Mouse (Mus musculus) C2C12 (cell line): ENCODE measurements around the gene Pdzd7. TPM values are rescaled to one million over a fixed set of nuclear protein-coding genes. Genes with fewer than 3 reads are reported as not detected.

Experiments
- H3K27me3 ChIP-seq: one replicate; pipeline ENCODE4 v1.6.1; 2011; ENCODE audit not compliant: control insufficient read depth, insufficient read depth, insufficient read length
- H3K36me3 ChIP-seq: one replicate; pipeline ENCODE4 v1.6.1; 2011; ENCODE audit not compliant: control insufficient read depth, insufficient read depth
- H3K4me3 ChIP-seq: one replicate; pipeline ENCODE4 v1.5.1; 2011; ENCODE audit warnings: mild to moderate bottlenecking, control low read depth; ENCODE audit not compliant: poor library complexity, insufficient read depth, severe bottlenecking
- H3K79me2 ChIP-seq: one replicate; pipeline ENCODE4 v1.6.1; 2011; ENCODE audit not compliant: control insufficient read depth, insufficient read depth
- H3K79me3 ChIP-seq: one replicate; pipeline ENCODE4 v1.6.1; 2011; ENCODE audit warnings: low read depth, control low read depth
- H3ac ChIP-seq: one replicate; pipeline ENCODE3; 2011; ENCODE audit warnings: low read depth; ENCODE audit not compliant: control insufficient read depth, insufficient read length
- CEBPB ChIP-seq: IDR thresholded peaks from one replicate; pipeline ENCODE4 v1.6.1; 2011; ENCODE audit warnings: low read depth, mild to moderate bottlenecking, control low read depth, moderate library complexity
- CTCF ChIP-seq: IDR thresholded peaks from one replicate; pipeline ENCODE4 v1.5.1; 2011; ENCODE audit not compliant: control insufficient read depth, insufficient read depth, insufficient read length
- FOSL1 ChIP-seq: IDR thresholded peaks from one replicate; pipeline ENCODE4 v1.8.0; 2011; ENCODE audit warnings: mild to moderate bottlenecking, low read length; ENCODE audit not compliant: poor library complexity, insufficient read depth, severe bottlenecking
- MAX ChIP-seq: IDR thresholded peaks from one replicate; pipeline ENCODE4 v1.6.1; 2011; ENCODE audit warnings: mild to moderate bottlenecking, control low read depth
- MYOD1 ChIP-seq: IDR thresholded peaks from one replicate; pipeline ENCODE4 v1.6.1; 2011; ENCODE audit warnings: low read depth; ENCODE audit not compliant: control insufficient read depth, insufficient read length
- MYOG ChIP-seq: IDR thresholded peaks from one replicate; pipeline ENCODE4 v1.6.1; 2011; ENCODE audit not compliant: control insufficient read depth, insufficient read length; ENCODE audit errors: extremely low read depth
- USF1 ChIP-seq: IDR thresholded peaks from one replicate; pipeline ENCODE4 v1.6.1; 2011; ENCODE audit warnings: low read depth, mild to moderate bottlenecking, control low read depth, moderate library complexity
- polyA plus RNA-seq: library from polyadenylated mRNA; unstranded; fragments of >200 nt; fragmentation: generic; extraction: Trizol; gene quantifications from one replicate; pipeline ENCODE4 v1.2.1, GENCODE M21; 2012; ENCODE audit warnings: missing spikeins

Pdzd7 gene
- polyA plus RNA-seq, 1 experiment = 0.14 TPM

- no peaks in the 10 kb centered on the region for H3K27me3 ChIP-seq
- no peak overlapping the region for H3K4me3 ChIP-seq
- no peak overlapping the region for H3ac ChIP-seq
- H3K79me3 ChIP-seq = peaks cover 22% of the 10 kb centered on the region
- peaks cover 38% of the 10 kb centered on the region for H3K79me2 ChIP-seq
- peaks cover 39% of the 10 kb centered on the region for H3K36me3 ChIP-seq
- TF ChIP-seq MYOD1 (no peak), CTCF (no peak)
These were observed 34.9 kb downstream of the Pdzd7 start for GRCm38 (mm10) chr19:45010646-45011045.

DNA sequence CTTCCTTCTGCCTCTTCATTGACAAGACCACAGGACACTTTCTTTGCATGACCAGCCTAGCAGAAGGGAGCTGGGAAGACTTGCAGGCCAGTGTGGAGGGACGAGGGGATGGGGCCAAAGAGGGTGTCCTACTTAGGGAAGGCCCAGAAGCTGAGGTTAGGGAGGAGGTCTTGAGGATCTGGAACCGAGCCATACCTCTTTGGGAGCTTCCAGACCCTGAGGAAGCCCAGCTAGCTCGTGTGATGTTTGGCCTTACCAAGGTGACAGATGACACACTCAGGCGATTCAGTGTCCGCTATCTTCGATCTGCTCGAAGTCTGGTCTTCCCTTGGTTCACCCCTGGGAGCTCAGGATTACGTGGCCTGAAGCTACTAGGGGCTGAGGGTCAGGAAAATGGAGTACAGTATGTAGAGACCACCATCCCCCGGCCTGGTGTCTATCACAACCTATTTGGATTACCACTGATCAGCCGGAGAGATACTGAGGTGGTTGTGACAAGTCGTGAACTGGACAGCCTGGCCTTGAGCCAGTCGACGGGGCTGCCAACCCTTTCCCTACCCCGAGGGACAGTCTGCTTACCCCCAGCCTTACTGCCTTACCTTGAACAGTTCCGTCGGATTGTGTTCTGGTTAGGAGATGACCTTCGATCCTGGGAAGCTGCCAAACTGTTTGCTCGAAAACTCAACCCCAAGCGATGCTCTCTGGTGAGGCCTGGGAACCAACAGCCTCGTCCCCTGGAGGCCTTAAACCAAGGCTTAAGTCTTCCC, 37.9 kb downstream of the Pdzd7 start:
- TF ChIP-seq MAX = no peak
- no peak for TF ChIP-seq MYOD1
- no peak for TF ChIP-seq MYOG
- TF ChIP-seq CEBPB = no peak
- no peak for TF ChIP-seq USF1
- no peak for TF ChIP-seq CTCF
- TF ChIP-seq FOSL1 = no peak

GRCm38 (mm10) chr19:45007021-45007420, 38.5 kb downstream of the Pdzd7 start:
- TF ChIP-seq MAX = no peak
- TF ChIP-seq CTCF = no peak
- no peak for TF ChIP-seq MYOD1
- TF ChIP-seq MYOG = no peak
- Histone ChIP-seq H3K79me3 (peaks cover 28% of the 10 kb centered on the region), H3K36me3 (peaks cover 56% of the 10 kb centered on the region), H3ac (peak overlapping the region; percentile 82), H3K79me2 (peaks cover 52% of the 10 kb centered on the region), H3K4me3 (peak overlapping the region; percentile 91), H3K27me3 (no peaks in the 10 kb centered on the region)

More for the DNA sequence above, 37.9 kb downstream of the Pdzd7 start:
- H3K27me3 ChIP-seq = no peaks in the 10 kb centered on the region
- peak overlapping the region; percentile 82 for H3ac ChIP-seq
- H3K4me3 ChIP-seq = peak overlapping the region; percentile 91
- H3K79me2 ChIP-seq = peaks cover 52% of the 10 kb centered on the region
- H3K79me3 ChIP-seq = peaks cover 28% of the 10 kb centered on the region
- H3K36me3 ChIP-seq = peaks cover 60% of the 10 kb centered on the region

DNA sequence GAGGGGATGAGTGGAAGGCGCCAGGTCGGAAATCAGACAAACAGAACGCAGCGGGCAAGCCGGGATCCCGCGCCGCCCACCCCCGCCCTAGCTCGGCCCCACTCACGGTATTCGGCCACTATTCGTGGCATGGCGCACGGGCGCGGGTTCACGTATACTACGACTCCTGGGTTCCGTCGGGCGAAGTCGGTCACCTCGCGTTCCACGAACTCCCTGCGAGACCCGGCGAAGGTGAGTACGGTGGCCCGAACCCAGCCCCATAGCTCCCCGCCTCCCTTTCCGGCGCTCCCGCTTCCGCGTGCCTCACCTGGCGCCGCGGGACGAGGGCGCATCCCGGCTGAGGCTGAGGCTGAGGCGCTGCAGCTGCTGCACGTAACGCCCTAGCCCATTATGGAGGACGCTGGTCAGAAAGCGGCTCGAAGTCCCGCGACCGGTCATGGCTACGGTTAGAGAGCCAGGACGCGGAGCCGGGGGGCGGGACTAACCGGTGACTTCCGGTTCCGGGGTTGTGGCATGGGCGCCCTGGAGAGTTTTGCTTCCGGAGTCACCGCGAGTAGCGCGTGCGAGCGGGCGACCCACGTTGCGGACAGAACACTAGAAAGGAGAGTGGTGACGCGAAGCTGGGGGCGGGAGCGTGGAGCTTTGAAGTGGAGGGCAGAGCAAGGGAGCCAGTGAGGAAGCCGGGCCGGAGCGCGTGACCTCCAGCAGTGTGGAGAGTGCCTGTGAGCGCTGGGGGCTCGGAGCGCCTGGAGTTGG, 39.4 kb downstream of the Pdzd7 start, which contains the start of gene Mrpl43:
Mrpl43 (minus strand) TSS at position 486 of the 756 bp plus-strand sequence.
- Histone ChIP-seq H3K4me3 (peak within 1 kb of the TSS; percentile 91), H3K79me3 (peaks cover 28% of the 10 kb centered on the region), H3ac (peak within 1 kb of the TSS; percentile 82), H3K27me3 (no peaks in the 10 kb centered on the region), H3K79me2 (peaks cover 52% of the 10 kb centered on the region), H3K36me3 (peaks cover 47% of the 10 kb centered on the region)
- TF ChIP-seq USF1 = peak; percentile 56
- TF ChIP-seq MAX = peak; percentile 97
- TF ChIP-seq MYOG = no peak

- peak within 1 kb of the TSS; percentile 82 for H3ac ChIP-seq
- H3K27me3 ChIP-seq = no peaks in the 10 kb centered on the region
- H3K36me3 ChIP-seq = peaks cover 41% of the 10 kb centered on the region
- H3K4me3 ChIP-seq = peak within 1 kb of the TSS; percentile 91
- H3K79me3 ChIP-seq = peaks cover 28% of the 10 kb centered on the region
- H3K79me2 ChIP-seq = peaks cover 52% of the 10 kb centered on the region
- no peak for TF ChIP-seq USF1
These were observed 40.1 kb downstream of the Pdzd7 start, which contains the start of gene Twnk for GRCm38 (mm10) chr19:45005444-45005843. TSS of gene Twnk (plus strand) at chr19:45005663.

GRCm38 (mm10) chr19:45003740-45004516, 41.6 kb downstream of the Pdzd7 start:
- Histone ChIP-seq H3K36me3 (peaks cover 33% of the 10 kb centered on the region), H3ac (no peak overlapping the region), H3K4me3 (no peak overlapping the region), H3K79me2 (peaks cover 49% of the 10 kb centered on the region), H3K79me3 (peaks cover 27% of the 10 kb centered on the region), H3K27me3 (no peaks in the 10 kb centered on the region)
- TF ChIP-seq CEBPB = no peak
- no peak for TF ChIP-seq MAX
- TF ChIP-seq FOSL1 = no peak
- no peak for TF ChIP-seq USF1
- no peak for TF ChIP-seq MYOG
- no peak for TF ChIP-seq MYOD1
- TF ChIP-seq CTCF = no peak
